Mouse (Mus musculus) megakaryocyte, embryonic 14.5 days (primary cell): ENCODE measurements around the gene Mpdz.

ENCODE experiments used
- FLI1 ChIP-seq: IDR thresholded peaks from 2 replicates; pipeline ENCODE4 v1.6.1; 2012; ENCODE audit warnings: low read length, inconsistent platforms, mixed read lengths
- GATA1 ChIP-seq: IDR thresholded peaks from 3 replicates; pipeline ENCODE4 v1.6.1; 2012; ENCODE audit warnings: mixed read lengths, low read length, inconsistent platforms, borderline replicate concordance

DNA sequence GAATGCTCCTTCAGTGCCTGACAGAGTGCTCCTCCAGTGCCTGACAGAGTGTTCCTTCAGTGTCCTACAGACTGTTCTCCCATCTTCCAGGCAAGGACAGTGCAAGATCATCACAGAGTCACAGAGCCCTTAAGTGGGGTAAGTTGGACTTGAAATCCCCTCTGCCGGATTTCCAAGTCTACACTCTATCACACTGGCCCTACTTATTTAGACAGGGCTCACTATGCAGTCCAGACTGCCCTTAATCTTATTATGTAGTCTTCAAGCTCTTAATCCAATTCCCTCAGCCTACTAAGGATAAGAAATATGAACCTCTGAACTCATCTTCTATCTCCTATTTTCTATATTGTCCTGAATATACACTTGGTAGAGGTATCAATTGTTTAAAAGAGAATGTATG, 19.1 kb downstream of the Mpdz start:
- no peak for TF ChIP-seq FLI1
- TF ChIP-seq GATA1, result no peak
